Mouse (Mus musculus) forebrain, postnatal 0 days (tissue): ENCODE results near the gene Adam12. TPM values are rescaled to one million over a fixed set of nuclear protein-coding genes. Genes with fewer than 3 reads are reported as not detected.
A peak's percentile ranks its signal among the peaks of the same experiment; 100 is the strongest.

ENCODE experiments used
- ATAC-seq: fragments of 200-750 bp; cut with Nextera tagmentation; 2 replicates; pipeline ENCODE4 v1.8.0; 2017; ENCODE audit warnings: mild to moderate bottlenecking, moderate library complexity
- DNase-seq: peaks from one replicate; pipeline ENCODE4 v3.0.0-alpha.2; 2015
- H3K27ac ChIP-seq: fragments of 300-500 bp; sonication (generic); 2 replicates; pipeline ENCODE4 v1.5.1; 2014; ENCODE audit warnings: low read depth, mild to moderate bottlenecking, antibody characterized with exemption, low read length, moderate library complexity, mixed read lengths
- H3K27me3 ChIP-seq: fragments of 300-500 bp; sonication (generic); 2 replicates; pipeline ENCODE4 v1.6.1; 2014; ENCODE audit warnings: mild to moderate bottlenecking, low read length, mixed read lengths; ENCODE audit not compliant: insufficient read depth
- H3K36me3 ChIP-seq: fragments of 300-500 bp; sonication (generic); 2 replicates; pipeline ENCODE4 v1.6.1; 2014; ENCODE audit warnings: mild to moderate bottlenecking, moderate library complexity; ENCODE audit not compliant: insufficient read depth
- H3K4me1 ChIP-seq: fragments of 300-500 bp; sonication (generic); 2 replicates; pipeline ENCODE4 v1.6.1; 2014; ENCODE audit warnings: antibody characterized with exemption; ENCODE audit not compliant: insufficient read depth
- H3K4me2 ChIP-seq: fragments of 300-500 bp; sonication (generic); 2 replicates; pipeline ENCODE4 v1.6.1; 2014; ENCODE audit warnings: low read depth, mild to moderate bottlenecking, moderate library complexity
- H3K4me3 ChIP-seq: fragments of 300-500 bp; sonication (generic); 2 replicates; pipeline ENCODE4 v1.5.1; 2014; ENCODE audit warnings: low read depth, low read length, mixed read lengths
- H3K9ac ChIP-seq: fragments of 300-500 bp; sonication (generic); 2 replicates; pipeline ENCODE4 v1.6.1; 2014; ENCODE audit warnings: mild to moderate bottlenecking
- H3K9me3 ChIP-seq: fragments of 300-500 bp; sonication (generic); 2 replicates; pipeline ENCODE4 v1.6.1; 2016; ENCODE audit warnings: low read length
- CTCF ChIP-seq: sonication (generic); IDR thresholded peaks from 2 replicates; pipeline ENCODE4 v1.5.1; 2016; ENCODE audit warnings: antibody characterized with exemption, control low read depth, low read depth
- WGBS: fragments of 180-500 bp; shearing (Covaris S2); extraction: QIAGEN DNeasy Blood & Tissue Kit; methylation state at CpG from one replicate; pipeline ENCODE4 v1.1.7; 2014; 5-methylcytosine and 5-hydroxymethylcytosine counted together
- microRNA-seq, 2 experiments: library from miRNA; unstranded; fragments of <30 nt; microRNA quantifications; one replicate each; pipeline ENCODE4; 2016
- polyA plus RNA-seq: library from polyadenylated mRNA; unstranded; fragments of >200 nt; fragmentation: Nextera tagmentation; extraction: Ambion mirVana; gene quantifications from 2 replicates; pipeline ENCODE4 v1.2.1, GENCODE M21; 2015
- total RNA-seq: library from RNA; depleted of rRNA; stranded (reverse); fragments of >200 nt; gene quantifications from 2 replicates; pipeline ENCODE4 v1.2.3, GENCODE M21; 2014; rRNA removed

Adam12 gene
- total and polyA plus RNA-seq, 2 experiments from 2014 or later = 1.9 to 13.3 TPM

GRCm38 (mm10) chr7:133850735-133851134, 381.2 kb downstream of the Adam12 start:
- no peak for ATAC-seq

GRCm38 (mm10) chr7:133848180-133848579, 383.8 kb downstream of the Adam12 start:
- WGBS = 70% methylated on average over 2 of the region's 2 CpGs
- Histone ChIP-seq H3K9ac (no peak overlapping the region), H3K27me3 (no peaks in the 10 kb centered on the region), H3K9me3 (no peaks in the 10 kb centered on the region), H3K4me1 (no peaks in the 10 kb centered on the region), H3K36me3 (no peaks in the 10 kb centered on the region), H3K27ac (no peak overlapping the region), H3K4me3 (no peak overlapping the region), H3K4me2 (no peak overlapping the region)
- no peak for ATAC-seq
- DNase-seq = no peak
- no peak for TF ChIP-seq CTCF

More at GRCm38 (mm10) chr7:133850735-133851134, 381.2 kb downstream of the Adam12 start:
- Histone ChIP-seq H3K4me1 (no peaks in the 10 kb centered on the region), H3K9me3 (no peaks in the 10 kb centered on the region), H3K4me3 (no peak overlapping the region), H3K27ac (no peak overlapping the region), H3K9ac (no peak overlapping the region), H3K36me3 (no peaks in the 10 kb centered on the region), H3K27me3 (no peaks in the 10 kb centered on the region), H3K4me2 (no peak overlapping the region)
- no peak for TF ChIP-seq CTCF
- DNase-seq = no peak

GRCm38 (mm10) chr7:133847175-133847574, 384.8 kb downstream of the Adam12 start:
- H3K4me3 ChIP-seq = no peak overlapping the region
- no peaks in the 10 kb centered on the region for H3K36me3 ChIP-seq
- H3K4me1 ChIP-seq = no peaks in the 10 kb centered on the region
- DNase-seq = no peak
- no peak overlapping the region for H3K4me2 ChIP-seq
- ATAC-seq = no peak
- no peaks in the 10 kb centered on the region for H3K27me3 ChIP-seq
- no peak overlapping the region for H3K27ac ChIP-seq
- no peak overlapping the region for H3K9ac ChIP-seq
- TF ChIP-seq CTCF = no peak
- H3K9me3 ChIP-seq = no peaks in the 10 kb centered on the region
- 24% methylated on average over 1 of the region's 1 CpGs for WGBS

- 74% methylated on average over 6 of the region's 6 CpGs for WGBS
- Histone ChIP-seq H3K9me3 (no peaks in the 10 kb centered on the region), H3K9ac (no peak overlapping the region), H3K4me3 (no peak overlapping the region), H3K36me3 (no peaks in the 10 kb centered on the region), H3K27ac (no peak overlapping the region), H3K4me1 (no peaks in the 10 kb centered on the region), H3K27me3 (no peaks in the 10 kb centered on the region), H3K4me2 (no peak overlapping the region)
- TF ChIP-seq CTCF = no peak
- ATAC-seq = no peak
- no peak for DNase-seq
Observed at GRCm38 (mm10) chr7:133842079-133842478, 389.9 kb downstream of the Adam12 start.

GRCm38 (mm10) chr7:133839546-133839945, 392.4 kb downstream of the Adam12 start:
- Histone ChIP-seq H3K36me3 (no peaks in the 10 kb centered on the region), H3K9me3 (no peaks in the 10 kb centered on the region), H3K4me3 (no peak overlapping the region), H3K27ac (no peak overlapping the region), H3K4me1 (no peaks in the 10 kb centered on the region), H3K27me3 (no peaks in the 10 kb centered on the region), H3K9ac (no peak overlapping the region), H3K4me2 (no peak overlapping the region)
- ATAC-seq = peak; percentile 55
- peak; percentile 59 for TF ChIP-seq CTCF
- WGBS = 50% methylated on average over 4 of the region's 4 CpGs
- peak; percentile 80 for DNase-seq

Small RNA genes lying within 50 kb of the gene (microRNA-seq; reads per million reads assigned to microRNA genes)
- 0 reads per million in 2 experiments for gene Gm23631

Other genes starting within 250 kb of the Adam12 start
- 1.6 TPM in 1 of 2 replicates, not detected in the other for gene D7Ertd443e, start 153.5 kb upstream of the Adam12 start, total RNA-seq
- 0.15 and 0.23 TPM in 2 replicates for gene D7Ertd443e, start 153.5 kb upstream of the Adam12 start, polyA plus RNA-seq